Mouse (Mus musculus): ENCODE measurements around the gene Ankrd9. TPM values are rescaled to one million over a fixed set of nuclear protein-coding genes. Genes with fewer than 3 reads are reported as not detected.

Ankrd9 gene
- polyA plus RNA-seq, 1 experiment from 2014 or later: 9.6 TPM

Other genes with a start within 250 kb of the Ankrd9 start
- 22.8 and 25.6 TPM in 2 replicates for gene Wdr20, start 241.1 kb downstream of the Ankrd9 start, polyA plus RNA-seq (2014; fragmentation: Nextera tagmentation; extraction: Ambion mirVana)
- gene Mok, start 138.1 kb downstream of the Ankrd9 start, polyA plus RNA-seq (2014; fragmentation: Nextera tagmentation; extraction: Ambion mirVana): 11.0 and 14.4 TPM in 2 replicates
- gene Zfp839, start 128.8 kb downstream of the Ankrd9 start, polyA plus RNA-seq (2014; fragmentation: Nextera tagmentation; extraction: Ambion mirVana): 2.5 and 3.2 TPM in 2 replicates
- 79.4 and 82.1 TPM in 2 replicates for gene Cinp, start 89.9 kb downstream of the Ankrd9 start, polyA plus RNA-seq (2014; fragmentation: Nextera tagmentation; extraction: Ambion mirVana)
- gene Tecpr2, start 89.8 kb downstream of the Ankrd9 start, polyA plus RNA-seq (2014; fragmentation: Nextera tagmentation; extraction: Ambion mirVana): 4.1 and 4.3 TPM in 2 replicates
- 11.5 and 13.2 TPM in 2 replicates for gene Rcor1, start 60.3 kb upstream of the Ankrd9 start, polyA plus RNA-seq (2014; fragmentation: Nextera tagmentation; extraction: Ambion mirVana)
- gene Traf3, start 187.3 kb upstream of the Ankrd9 start, polyA plus RNA-seq (2014; fragmentation: Nextera tagmentation; extraction: Ambion mirVana): 11.4 and 16.2 TPM in 2 replicates
- gene 4930595D18Rik, start 205.5 kb upstream of the Ankrd9 start, polyA plus RNA-seq (2014; fragmentation: Nextera tagmentation; extraction: Ambion mirVana): not detected in 2 replicates